Mouse (Mus musculus) spleen, postnatal 14 days (tissue): Measurements from ENCODE around the gene Fry.

ENCODE experiments used
- DNase-seq, 2 experiments: peaks; one replicate each; pipeline ENCODE4 v3.0.0; 2021 to 2022; ENCODE audit warnings: low spot score in 2 of 2

Gene Fry

DNA sequence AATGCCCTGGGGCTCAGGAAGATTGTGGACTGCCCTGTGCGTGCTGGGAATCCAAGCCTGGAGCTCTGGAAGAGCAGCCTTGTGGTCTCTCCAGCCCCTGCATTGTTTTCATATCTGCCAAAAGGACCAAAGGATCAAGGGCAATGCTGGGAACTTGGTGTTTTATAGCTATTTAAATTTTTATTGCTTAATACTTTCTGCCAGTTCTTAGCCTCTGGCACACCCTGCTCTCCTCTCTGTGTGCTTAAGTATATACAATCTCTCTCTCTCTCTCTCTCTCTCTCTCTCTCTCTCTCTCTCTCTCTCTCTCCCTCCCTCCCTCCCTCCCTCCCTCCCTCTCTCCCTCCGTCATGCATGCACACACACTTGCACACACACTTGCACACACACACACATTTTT, 147.5 kb downstream of the Fry start:
- no peak for DNase-seq

DNA sequence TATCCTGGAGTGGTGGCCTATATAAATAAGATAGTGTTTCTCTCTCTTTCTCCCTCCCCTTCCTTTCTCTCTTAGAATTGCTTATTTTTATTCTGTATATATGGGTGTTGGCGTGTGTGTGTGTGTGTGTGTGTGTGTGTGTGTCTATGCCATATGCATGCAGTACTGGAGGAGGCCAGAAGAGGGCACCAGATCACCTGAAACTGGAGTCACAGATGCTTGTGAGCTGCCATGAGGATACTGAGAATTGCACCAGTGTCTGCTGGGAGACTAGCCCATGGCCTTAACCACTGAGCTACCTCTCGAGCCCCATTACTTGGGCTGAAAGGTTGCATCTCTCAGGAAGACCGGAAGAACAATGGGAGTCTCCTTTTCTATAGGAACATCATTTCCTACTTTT, 149.8 kb downstream of the Fry start:
- DNase-seq: no peak

DNA sequence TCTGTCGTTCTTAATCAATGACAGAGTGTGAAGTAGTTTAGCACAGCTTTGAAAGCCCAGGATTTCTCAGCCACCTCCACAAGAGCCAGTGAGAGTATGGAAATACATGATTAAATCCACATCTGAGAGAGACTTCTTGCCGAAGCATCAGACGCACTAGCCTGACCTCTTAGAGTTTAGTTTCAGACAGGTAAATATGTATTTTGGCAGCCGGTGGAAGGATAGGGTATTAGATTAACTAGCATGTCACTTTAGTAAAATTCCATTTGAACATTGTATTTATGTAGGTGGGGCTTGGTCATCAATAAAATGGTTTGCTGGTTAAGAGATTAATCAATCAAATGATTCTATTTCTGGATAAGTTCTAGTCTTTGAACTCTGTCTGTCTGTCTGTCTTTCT, 152.0 kb downstream of the Fry start:
- DNase-seq: no peak

DNA sequence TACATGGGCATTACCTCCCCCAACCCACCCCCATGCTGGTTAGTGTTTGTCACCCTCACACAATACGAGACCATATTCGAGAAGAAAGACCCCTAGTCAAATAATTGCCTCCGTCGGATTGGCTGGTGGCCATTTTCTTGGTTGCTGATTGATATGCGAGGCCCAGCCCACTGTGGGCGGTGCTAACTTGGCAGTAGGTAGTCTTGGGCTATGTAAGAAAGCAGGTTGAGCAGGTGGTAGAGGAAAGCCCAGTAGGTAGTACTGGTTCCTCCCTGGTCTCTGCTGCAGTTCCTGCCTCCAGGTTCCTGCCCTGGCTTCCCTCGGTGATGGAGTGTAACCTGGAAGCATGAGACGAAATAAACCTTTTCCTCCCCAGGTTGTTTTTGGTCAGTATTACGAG, 153.7 kb downstream of the Fry start:
- DNase-seq: no peak

DNA sequence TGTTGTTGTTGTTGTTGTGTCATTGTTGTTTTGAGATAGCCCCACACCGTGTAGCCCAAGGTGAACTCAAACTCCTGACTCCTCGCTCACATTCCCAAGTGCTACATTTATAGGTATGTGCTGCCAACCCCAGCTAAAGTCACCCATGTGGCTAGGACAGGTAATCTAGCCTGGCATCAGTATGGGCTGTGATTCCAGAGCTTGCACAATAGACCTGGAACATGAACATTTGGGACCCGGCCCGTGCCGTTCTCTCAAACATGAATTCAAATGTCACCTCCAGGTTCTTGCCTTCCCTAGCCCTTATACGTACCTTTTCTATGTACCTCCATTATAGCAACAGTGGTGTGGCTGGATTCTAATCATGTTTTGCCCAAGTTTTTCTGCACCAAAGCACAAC, 156.9 kb downstream of the Fry start:
- no peak for DNase-seq

DNA sequence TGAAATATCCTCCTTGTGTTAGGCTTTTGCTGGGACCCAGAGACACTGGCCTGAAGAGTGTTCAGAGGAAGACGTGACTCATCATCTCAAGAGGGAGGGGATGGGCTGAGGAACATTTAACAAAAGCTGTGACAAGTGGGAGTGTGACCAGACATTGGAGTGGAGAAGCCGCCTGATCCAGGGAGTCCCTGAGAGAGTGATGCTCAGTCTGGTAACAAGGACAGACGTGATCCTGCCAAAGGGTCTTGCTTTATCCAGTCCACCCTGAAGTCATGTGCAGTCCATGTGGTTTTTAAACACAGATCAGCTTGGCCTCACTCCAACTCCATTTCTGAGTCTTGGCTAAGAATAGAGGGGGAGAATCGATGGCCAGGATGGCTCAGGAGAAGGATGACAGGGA, 158.2 kb downstream of the Fry start:
- DNase-seq: no peak

DNA sequence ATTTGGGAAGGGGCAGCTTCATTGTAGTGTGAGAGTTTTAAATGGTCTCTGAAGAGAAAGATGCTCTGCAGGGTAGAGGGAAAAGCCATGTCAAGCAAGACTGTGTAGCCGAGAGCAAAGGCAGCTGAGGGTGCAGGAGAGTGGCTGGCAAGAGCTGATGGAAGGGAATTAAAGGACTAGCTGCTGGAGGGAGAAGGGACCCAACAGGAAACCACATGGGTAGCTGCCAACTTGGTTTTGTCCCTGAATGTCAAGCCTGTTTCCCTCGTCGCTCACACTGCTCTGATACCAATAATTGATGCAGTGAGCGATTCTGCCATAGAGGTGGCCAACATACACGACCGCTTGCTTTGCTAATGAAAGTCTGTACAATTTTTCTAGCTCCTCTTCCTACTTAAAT, 160.9 kb downstream of the Fry start:
- DNase-seq: no peak

DNA sequence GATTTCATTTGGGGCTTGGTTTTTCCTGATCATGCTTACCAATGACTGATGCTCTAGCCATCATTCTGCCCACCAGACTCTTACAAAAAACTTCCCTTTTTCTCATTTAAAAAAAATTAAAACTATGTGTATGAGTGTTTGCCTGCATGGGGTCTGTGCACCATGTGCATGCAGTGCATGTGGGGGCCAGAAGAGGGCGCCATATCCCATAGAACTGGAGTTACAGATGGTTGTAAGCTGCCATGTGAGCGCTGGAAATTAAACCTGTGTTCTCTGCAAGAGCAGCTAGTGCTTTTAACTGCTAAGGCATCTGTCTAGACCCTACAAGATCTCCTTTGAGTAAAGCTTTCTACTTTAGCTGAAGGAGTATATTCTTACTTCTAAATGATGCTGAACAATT, 162.6 kb downstream of the Fry start:
- no peak for DNase-seq

DNA sequence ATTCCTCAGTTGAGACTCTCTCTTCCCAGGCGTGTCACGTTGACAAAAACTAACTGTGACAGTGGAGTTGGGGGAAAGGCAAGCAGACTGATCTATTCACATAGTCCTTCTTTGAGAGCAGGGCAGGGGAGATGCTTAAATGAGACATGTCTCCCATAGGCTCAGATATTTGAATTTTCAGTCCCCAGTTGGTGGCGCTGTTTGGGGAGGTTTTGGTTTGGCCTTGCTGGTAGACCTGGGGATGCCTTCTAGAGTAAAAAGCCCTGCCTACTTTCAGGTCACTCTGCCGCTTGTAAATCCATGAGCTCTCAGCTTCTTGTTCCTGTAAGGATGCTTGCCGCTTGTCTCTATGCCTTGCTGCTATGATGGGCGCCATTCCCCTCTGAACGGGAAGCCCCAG, 163.6 kb downstream of the Fry start:
- no peak for DNase-seq

DNA sequence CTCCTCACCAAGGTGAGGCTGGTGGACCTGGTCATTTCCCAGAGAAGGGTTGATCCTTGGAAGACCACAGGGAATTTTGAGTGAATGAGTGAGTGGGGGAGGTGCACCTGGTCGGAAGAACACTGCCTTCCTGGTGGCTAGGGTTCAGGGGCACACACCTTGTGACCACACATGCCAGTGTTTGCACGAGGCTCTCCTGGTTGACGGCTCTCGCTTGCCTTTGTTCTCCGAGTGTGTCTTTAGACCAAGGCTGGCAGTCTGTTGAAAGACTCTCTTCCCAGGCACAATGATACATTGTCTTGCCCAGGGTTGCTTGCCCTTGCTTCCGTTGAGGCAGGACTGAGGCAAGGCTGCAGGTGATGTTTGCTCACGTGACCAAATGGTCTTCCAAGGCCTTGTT, 169.5 kb downstream of the Fry start:
- no peak for DNase-seq

DNA sequence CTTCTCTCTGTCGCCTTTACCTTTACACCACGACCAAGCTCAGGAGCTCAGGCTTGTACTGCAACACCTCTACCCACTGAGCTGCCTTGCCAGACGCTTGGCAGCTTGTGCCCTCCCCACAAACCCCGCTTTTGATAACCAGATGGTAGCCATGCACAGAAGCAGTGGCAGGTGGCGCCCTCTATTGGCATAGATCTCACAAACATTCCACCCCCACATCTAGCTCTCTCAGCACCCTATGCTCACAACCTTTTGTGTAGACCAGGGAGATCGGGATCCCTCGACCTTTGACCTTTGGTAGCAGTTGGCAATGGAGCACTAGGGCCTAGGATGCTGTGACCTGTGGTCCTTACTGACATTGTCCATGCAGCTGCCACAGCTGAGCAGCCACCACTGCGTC, 171.2 kb downstream of the Fry start:
- no peak for DNase-seq

DNA sequence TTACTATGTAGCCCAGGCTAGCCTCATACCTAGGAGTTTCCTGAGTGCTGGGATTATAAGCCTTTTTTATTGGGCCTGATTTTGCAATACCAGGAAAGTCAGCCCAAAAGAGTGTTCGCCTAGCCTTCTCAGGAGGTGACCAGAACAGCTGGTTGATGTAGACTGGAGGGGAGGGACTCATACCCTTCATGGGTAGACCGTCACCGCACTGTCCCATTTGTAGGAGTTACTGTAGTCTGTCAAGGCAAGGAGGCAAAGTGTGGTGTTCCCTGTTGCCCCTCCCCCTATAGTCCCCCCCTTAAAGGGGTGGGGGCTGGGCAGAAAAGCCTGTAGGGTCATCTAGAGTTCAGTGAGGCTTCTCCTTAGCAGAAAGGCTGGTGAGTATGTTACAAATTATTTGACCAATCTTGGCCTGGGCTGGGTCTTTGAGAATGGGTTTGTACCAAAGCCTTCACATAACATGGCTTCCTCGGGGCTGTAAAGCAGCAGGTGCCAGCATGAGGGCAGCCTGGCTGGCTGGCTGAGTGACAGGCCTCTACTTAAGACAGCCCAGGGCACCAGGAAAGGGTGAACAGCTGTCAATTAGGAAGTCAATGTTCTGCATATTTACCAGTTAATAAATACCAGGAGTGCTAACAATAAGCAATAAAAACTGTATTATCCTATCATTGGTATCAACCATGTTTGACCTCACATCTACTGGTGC, 172.2 kb downstream of the Fry start:
- no peak for DNase-seq

DNA sequence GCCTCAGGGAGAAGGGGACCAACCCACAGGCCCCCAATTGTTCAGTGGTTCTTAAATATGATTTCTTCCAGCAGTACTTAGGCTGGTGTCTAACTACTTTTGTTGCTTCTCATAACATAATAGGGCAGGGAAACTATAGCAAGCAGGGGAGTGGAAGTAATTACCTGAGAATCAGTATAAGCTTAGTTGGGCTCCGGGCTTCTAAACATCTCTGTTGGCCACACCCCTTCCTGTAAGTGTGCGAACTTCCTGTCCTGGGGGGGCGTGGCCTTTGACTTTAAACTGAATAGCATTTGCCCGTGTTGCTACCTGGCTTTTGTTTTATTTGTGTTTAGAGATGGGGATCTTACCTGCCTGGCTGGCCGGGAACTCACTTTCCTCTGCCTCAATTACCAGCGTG, 172.8 kb downstream of the Fry start:
- DNase-seq: no peak

DNA sequence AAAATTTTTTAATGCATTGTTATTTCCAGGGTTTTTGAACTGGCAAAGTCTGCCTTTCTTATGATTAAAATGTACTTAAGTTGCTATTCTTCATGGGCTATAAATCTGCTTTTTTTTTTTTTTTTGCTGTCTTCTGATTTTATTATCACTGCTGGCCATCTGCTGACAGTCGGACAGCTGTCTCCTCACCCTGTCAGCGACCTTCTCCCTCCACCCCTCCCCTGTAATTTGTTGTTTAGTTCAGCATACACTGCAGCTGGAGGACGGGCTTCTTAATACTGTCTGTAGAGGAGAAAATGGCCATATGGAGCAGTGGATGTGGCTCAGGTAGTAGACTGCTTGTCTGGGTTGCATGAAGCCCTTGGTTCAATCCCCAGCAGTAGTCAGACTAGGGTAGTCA, 173.7 kb downstream of the Fry start:
- DNase-seq: no peak

DNA sequence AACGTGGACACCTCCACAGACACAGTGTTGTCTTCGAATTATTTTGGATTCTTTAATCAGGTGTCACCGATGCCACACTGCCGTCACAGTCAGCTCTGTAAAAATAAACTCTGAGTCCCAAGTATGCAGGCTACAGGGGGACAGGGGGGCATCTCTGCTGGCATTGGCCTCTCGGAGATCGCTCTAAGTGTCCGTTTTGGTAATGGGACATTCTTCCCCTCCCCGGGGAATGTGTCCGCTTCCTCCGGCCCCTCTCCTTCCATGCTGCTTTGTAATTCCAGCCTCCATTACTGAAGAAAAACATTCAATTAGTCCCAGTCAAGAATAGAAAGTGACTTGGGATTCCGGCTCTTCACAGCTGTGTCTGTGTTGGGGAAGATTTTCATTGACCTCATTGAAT, 175.9 kb downstream of the Fry start:
- no peak for DNase-seq

DNA sequence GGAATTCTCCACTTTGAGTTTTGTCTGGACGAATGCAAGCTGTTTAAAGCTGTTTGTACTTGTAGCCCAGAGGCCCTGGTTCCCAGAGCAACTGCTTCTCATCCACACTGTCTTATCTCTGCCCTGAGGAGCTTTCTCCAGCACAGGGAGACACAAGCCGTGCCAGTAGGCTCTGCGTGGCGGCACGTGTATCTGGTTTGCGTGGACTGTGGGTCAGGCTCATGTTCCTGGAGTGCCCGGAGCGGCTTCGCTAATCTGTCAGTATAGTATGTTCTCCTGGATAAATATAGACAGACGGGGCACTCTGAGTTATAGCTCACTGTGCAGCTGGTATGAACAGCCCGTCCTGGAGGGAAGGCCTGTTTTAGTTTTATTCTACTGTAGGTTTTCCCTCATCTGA, 176.7 kb downstream of the Fry start:
- DNase-seq: no peak

DNA sequence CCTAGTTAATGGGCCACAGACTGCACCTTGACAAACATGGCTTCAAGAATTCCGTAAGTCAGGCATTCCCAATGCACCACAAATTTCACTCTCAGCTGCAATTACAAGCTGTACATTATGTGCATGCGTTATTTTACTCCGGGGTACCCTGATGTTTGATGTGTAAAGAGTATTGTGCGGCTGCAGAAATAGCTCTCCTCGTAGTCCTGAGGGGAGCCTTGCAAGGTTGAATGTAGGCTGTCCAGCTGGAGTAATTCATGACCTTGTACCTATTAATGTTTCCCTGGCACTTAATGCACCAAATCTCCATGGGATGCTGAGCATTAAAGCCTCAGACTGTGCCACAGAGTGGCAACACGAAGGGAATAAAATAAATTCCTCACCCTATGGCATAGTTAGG, 180.5 kb downstream of the Fry start:
- no peak for DNase-seq

DNA sequence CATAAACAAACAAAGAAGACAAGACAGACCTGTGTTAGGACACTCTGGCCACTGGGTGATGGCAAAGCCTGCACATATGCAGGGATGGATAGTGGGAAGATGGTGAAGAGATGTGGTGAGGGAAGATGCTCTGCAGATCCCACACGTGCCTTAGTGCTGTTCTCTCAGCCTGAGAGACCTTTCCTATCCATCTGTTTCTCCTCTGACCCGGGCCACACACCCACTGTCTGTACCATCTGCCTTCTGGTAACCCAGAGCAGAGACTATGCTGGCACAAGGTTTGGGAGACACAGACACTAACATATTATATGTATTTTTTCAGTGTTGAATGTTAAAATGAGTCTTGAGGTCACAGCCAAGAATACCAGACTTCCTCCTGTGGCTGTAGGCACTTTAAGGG, 183.7 kb downstream of the Fry start:
- no peak for DNase-seq

DNA sequence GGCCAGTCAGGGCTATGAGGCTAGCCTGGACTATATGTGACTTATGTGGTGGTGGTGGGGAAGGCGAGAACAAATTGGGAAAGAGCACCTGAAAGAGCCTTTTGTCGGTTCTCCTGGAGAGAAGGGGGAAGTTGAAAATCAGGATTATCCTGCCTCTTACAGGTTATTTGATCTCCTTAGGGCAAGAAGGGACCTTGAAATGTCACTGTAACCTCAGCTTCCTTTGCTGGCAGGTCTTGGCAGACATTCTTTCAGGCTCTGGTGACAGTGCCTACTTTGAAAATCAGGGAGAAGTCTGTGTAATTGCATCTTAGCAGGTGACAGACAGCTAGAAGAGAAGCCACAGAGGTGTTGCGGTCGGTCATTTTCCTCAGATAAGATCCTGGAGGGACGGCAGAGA, 184.6 kb downstream of the Fry start:
- no peak for DNase-seq

DNA sequence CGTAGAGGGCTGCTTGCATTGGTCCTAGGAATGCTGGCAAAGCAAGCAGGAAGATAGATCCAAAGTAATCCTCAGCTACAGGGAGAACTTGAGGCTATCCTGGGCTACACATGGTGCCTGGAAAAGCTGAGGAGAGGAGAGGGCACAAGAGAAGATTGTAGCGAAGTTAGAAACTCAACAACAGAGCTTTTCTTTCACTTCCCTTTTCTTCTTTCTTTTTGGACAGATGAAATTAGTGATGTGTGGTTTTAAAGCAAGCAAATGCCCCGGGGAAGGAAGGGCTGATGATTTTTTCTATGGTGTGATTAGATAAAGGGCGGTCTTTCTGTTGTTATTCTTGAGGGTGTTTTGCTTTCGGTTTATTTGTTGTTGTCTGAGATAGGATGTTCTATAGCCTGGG, 188.1 kb downstream of the Fry start:
- DNase-seq: no peak

DNA sequence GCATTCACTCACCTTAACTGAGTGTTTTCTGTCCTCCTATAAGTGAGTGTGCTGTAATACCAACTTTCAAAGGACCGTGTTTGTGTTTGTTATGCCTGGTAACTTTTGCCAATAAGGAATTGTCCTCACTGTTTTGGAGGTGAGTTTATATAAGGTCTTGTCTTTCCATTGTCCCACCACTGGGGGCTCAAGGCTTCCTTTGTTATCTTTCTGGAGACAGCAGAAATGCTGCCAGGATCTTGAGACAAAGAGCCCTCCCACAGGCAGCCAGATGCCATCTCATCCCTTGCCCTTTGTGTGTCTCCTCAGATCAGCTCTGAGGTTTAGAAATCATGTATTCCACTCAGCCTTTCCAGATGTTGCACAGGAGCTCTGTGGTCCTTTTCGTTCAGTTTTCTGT, 194.8 kb downstream of the Fry start:
- no peak for DNase-seq

DNA sequence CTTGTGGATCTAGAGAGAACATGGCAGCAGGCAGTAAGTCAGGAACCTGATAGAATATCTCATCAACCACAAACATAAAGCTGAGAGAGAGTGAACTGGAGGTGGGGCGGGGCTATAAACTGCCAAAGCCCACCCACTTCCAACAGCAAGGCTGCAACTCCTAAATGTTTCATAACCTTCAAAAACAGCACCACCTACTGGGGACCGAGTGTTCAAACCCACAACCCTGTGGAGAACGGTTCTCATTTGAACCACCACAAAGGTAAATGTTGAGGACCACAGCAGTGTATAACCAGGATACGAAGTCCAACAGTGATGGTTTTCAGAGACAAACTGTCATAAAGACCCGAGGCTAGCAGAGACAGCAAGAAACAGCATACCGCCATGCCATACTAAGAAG, 196.1 kb downstream of the Fry start:
- no peak for DNase-seq

DNA sequence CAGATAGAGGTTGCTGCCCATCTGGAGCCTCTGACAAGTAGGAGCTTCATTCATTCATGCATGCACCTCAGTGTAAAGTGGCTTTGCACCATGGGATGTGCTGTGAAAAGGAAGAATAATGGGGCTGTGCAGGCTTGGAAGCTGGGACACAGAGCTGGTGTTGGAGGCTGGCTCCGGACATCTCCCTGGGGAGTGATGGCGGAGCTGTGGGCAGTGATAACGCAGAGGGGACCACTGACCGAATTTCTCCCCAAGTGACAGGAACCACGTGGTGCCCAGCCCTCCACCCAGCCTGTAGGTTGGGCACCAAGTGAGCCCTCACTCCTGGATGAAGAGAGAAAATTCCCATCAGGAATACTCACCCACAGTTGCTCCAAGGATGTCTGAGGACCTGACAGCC, 207.0 kb downstream of the Fry start:
- no peak for DNase-seq

DNA sequence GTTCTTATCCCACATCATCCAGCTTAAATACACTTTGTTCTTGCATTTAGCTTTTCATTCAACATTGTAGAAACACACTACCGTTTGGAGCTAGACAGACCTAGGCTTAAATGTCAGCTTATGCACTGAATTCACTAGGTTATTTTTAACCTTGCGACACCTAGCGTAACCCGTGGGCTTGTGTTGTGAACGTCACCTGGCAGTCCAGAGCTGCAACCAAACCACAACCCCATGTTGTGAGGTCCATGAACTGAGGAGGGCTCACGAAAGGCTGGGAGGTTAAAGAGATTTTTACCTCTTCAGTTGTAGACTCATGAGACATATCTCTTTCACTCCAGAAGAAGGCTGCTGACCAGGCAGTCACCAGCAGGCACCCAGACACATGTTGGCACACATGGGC, 210.2 kb downstream of the Fry start:
- DNase-seq: no peak

DNA sequence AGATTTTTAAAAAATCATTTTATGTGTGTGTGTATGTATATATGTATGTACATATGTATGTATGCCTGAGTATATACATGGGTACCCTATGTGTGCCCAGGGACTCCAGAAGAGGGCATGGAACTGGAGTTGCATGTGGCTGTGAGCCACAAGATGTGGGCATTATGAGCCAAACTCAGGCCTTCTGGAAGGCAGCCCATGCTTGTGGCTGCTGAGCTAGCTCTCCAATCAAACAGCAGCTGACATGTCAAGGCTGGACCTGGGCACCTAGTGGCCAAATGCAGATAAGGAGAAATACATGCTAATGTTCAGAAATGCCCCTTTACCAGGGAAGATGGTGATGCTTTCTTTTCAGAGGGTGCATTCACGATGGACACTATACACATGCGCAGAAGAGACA, 213.4 kb downstream of the Fry start:
- DNase-seq: no peak
